In the genomic region with DNA sequence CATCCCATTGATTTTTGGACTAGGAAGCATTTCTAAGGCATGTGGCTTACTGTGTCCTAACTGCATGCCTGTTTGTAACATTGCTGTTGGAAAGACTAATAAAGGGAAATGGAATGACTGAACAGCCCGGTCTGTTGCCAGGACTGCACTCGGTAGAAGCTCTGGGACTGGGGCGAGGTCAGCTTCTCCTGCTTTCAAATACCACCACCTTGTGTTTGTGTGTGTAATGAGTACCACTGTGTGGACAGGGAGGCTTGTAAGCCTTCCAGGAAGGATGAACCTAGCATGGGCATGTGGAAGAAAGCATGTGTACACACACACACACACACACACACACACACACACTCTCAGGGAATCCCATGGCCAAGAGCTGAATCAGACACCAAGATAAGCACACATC, we compare ENCODE assay signal across 14 mouse cellular contexts.
"Had no signal": no experiment of that assay in that cellular context is flagged by ENCODE, and none has a peak within 500 bp of the region (broad histone marks: within the 10 kb centered on the region; RNA-seq: fewer than 3 reads in every experiment).

No protein-coding gene starts in this region.

- H3K4me3 ChIP-seq: layer of hippocampus, adult 2 months; limb, embryonic 15.5 days; liver, embryonic 12.5 days; lung, embryonic 15.5 days; midbrain, embryonic 12.5 days; neural tube, embryonic 13.5 days had no signal

- DNase-seq: left cerebral cortex, postnatal 4 days; retina, postnatal 1 day; right cerebral cortex, postnatal 4 days; spleen, adult 18-20 months; thymus, adult 2 months; thymus, postnatal 25 days had no signal

- H3K9me3 ChIP-seq: limb, embryonic 15.5 days; liver, embryonic 12.5 days; lung, embryonic 15.5 days; midbrain, embryonic 12.5 days; neural tube, embryonic 13.5 days had no signal

- H3K4me1 ChIP-seq: limb, embryonic 15.5 days; liver, embryonic 12.5 days; lung, embryonic 15.5 days; midbrain, embryonic 12.5 days had no signal

- H3K9ac ChIP-seq: limb, embryonic 15.5 days; liver, embryonic 12.5 days; lung, embryonic 15.5 days; midbrain, embryonic 12.5 days; neural tube, embryonic 13.5 days had no signal

- H3K36me3 ChIP-seq: limb, embryonic 15.5 days; liver, embryonic 12.5 days; lung, embryonic 15.5 days; midbrain, embryonic 12.5 days; neural tube, embryonic 13.5 days had no signal

- ATAC-seq: intestine, postnatal 0 days; liver, embryonic 12.5 days; midbrain, embryonic 16.5 days had no signal

- H3K27me3 ChIP-seq: lung, embryonic 15.5 days; midbrain, embryonic 12.5 days had no signal

- H3K4me2 ChIP-seq: limb, embryonic 15.5 days; liver, embryonic 12.5 days; lung, embryonic 15.5 days; midbrain, embryonic 12.5 days; neural tube, embryonic 13.5 days had no signal

- H3K27ac ChIP-seq: layer of hippocampus, adult 2 months; limb, embryonic 15.5 days; liver, embryonic 12.5 days; lung, embryonic 15.5 days; midbrain, embryonic 12.5 days; neural tube, embryonic 13.5 days had no signal
